ENCODE assay signal across 9 mouse cellular contexts in the genomic region with DNA sequence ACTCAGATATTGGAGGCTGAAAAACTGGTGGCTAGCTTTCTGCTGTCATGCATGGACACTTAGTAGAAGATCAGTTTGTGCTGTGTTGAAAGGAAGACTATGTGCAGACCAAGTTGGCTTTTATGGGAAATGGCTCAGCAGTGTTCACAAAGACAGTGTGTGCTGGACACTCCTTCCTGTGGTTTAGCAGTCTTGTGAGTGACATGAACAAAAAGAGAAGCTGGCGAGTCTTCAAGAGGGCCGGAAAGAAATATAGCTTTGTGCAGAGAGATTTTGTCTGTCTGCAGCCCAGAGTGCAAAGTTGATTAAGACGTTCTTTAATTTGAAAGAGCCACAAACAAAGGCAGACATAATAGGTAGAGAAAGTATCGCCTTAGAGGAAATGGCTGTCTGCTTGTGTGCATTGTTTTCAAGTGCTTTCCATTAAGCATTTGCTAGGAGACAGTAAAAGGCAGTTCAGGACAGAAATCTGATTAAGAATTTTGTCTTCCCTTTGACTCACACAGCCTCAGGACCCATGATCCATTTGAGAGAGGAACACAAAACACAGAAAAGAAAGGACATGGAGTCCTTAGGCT. TPM values are rescaled to one million over a fixed set of nuclear protein-coding genes. Genes with fewer than 3 reads are reported as not detected.
DNase-seq lines count a peak whose midpoint lies in the region; ATAC-seq lines count a peak whose summit lies in the region.
"Had no signal": no experiment of that assay in that cellular context is flagged by ENCODE, and none has a peak within 500 bp of the region (broad histone marks: within the 10 kb centered on the region; RNA-seq: fewer than 3 reads in every experiment).

No protein-coding gene starts in this region.

- H3K4me1 ChIP-seq in heart, embryonic 12.5 days (replicated peaks) = no peaks in the 10 kb centered on the region
- H3K4me1 ChIP-seq in midbrain, embryonic 14.5 days (ENCODE audit: control insufficient read depth, insufficient read depth, low read length) = no peaks in the 10 kb centered on the region
- no peaks in the 10 kb centered on the region for H3K4me1 ChIP-seq in midbrain, embryonic 15.5 days
- no peaks in the 10 kb centered on the region for H3K4me1 ChIP-seq in neural tube, embryonic 14.5 days (ENCODE audit: control insufficient read depth, insufficient read depth, low read length)

- 49% methylated on average over 4 of the region's 4 CpGs for WGBS in heart, embryonic 12.5 days
- 24% methylated on average over 4 of the region's 4 CpGs for WGBS in midbrain, embryonic 14.5 days
- 31% methylated on average over 4 of the region's 4 CpGs for WGBS in midbrain, embryonic 15.5 days
- WGBS in neural tube, embryonic 14.5 days = 32% methylated on average over 4 of the region's 4 CpGs

- no peak overlapping the region for H3K27ac ChIP-seq in heart, embryonic 12.5 days (ENCODE audit: poor library complexity, severe bottlenecking)
- H3K27ac ChIP-seq in midbrain, embryonic 14.5 days (replicated peaks; ENCODE audit: low read depth, low read length) = no peak overlapping the region
- H3K27ac ChIP-seq in midbrain, embryonic 15.5 days = no peak overlapping the region
- H3K27ac ChIP-seq in neural tube, embryonic 14.5 days (ENCODE audit: low read depth, low read length) = no peak overlapping the region

- H3K4me3 ChIP-seq in heart, embryonic 12.5 days = no peak overlapping the region
- H3K4me3 ChIP-seq in midbrain, embryonic 14.5 days (replicated peaks; ENCODE audit: low read depth, low read length) = no peak overlapping the region
- H3K4me3 ChIP-seq in midbrain, embryonic 15.5 days = no peak overlapping the region
- no peak overlapping the region for H3K4me3 ChIP-seq in neural tube, embryonic 14.5 days (ENCODE audit: low read depth, low read length)

- no peaks in the 10 kb centered on the region for H3K36me3 ChIP-seq in heart, embryonic 12.5 days
- H3K36me3 ChIP-seq in midbrain, embryonic 14.5 days (ENCODE audit: control insufficient read depth, insufficient read depth, low read length) = no peaks in the 10 kb centered on the region
- H3K36me3 ChIP-seq in midbrain, embryonic 15.5 days (replicated peaks) = no peaks in the 10 kb centered on the region
- no peaks in the 10 kb centered on the region for H3K36me3 ChIP-seq in neural tube, embryonic 14.5 days (ENCODE audit: control insufficient read depth, insufficient read depth, low read length)

- H3K9me3 ChIP-seq in heart, embryonic 12.5 days (replicated peaks) = no peaks in the 10 kb centered on the region
- H3K9me3 ChIP-seq in midbrain, embryonic 14.5 days (ENCODE audit: control insufficient read depth, low read length) = no peaks in the 10 kb centered on the region
- H3K9me3 ChIP-seq in midbrain, embryonic 15.5 days = no peaks in the 10 kb centered on the region
- H3K9me3 ChIP-seq in neural tube, embryonic 14.5 days (ENCODE audit: control insufficient read depth, low read length) = no peaks in the 10 kb centered on the region

- DNase-seq in heart, adult 18-20 months = peak; percentile 23 to 60
- peak; percentile 27 for DNase-seq in midbrain, embryonic 14.5 days
- no peak for DNase-seq in cerebellum, postnatal 4 days (ENCODE audit: low spot score in 2 of 2)
- DNase-seq in cerebellum, adult 11 months = no peak
- DNase-seq: kidney, postnatal 25 days had no signal

- H3K4me2 ChIP-seq in heart, embryonic 12.5 days = no peak overlapping the region
- H3K4me2 ChIP-seq in midbrain, embryonic 14.5 days (ENCODE audit: low read length) = no peak overlapping the region
- H3K4me2 ChIP-seq in midbrain, embryonic 15.5 days = no peak overlapping the region
- no peak overlapping the region for H3K4me2 ChIP-seq in neural tube, embryonic 14.5 days (ENCODE audit: low read depth, low read length)

- ATAC-seq in heart, embryonic 12.5 days (ENCODE audit: insufficient number of reproducible peaks, low FRiP score) = no peak
- no peak; the same call in 1 of the 2 replicates for ATAC-seq in midbrain, embryonic 14.5 days (ENCODE audit: low FRiP score, low TSS enrichment)
- ATAC-seq in midbrain, embryonic 15.5 days (replicated peaks) = no peak
- peak; percentile 83 for ATAC-seq in granulocyte monocyte progenitor cell, adult 5-6 weeks (replicated peaks; ENCODE audit: poor library complexity, severe bottlenecking)
- peak; percentile 44; the same call in 1 of the 2 replicates for ATAC-seq in neural tube, embryonic 14.5 days (ENCODE audit: low read depth)

- no peak overlapping the region for H3K9ac ChIP-seq in heart, embryonic 12.5 days
- H3K9ac ChIP-seq in midbrain, embryonic 14.5 days (replicated peaks; ENCODE audit: low read length) = no peak overlapping the region
- H3K9ac ChIP-seq in midbrain, embryonic 15.5 days = no peak overlapping the region
- no peak overlapping the region for H3K9ac ChIP-seq in neural tube, embryonic 14.5 days (replicated peaks; ENCODE audit: low read depth, low read length)

- H3K27me3 ChIP-seq in heart, embryonic 12.5 days (replicated peaks) = no peaks in the 10 kb centered on the region
- peaks cover 7% of the 10 kb centered on the region; the same call in 1 of the 2 replicates for H3K27me3 ChIP-seq in midbrain, embryonic 14.5 days (ENCODE audit: control insufficient read depth, insufficient read depth, low read length)
- H3K27me3 ChIP-seq in midbrain, embryonic 15.5 days (replicated peaks) = peaks cover 12% of the 10 kb centered on the region; the same call in 1 of the 2 replicates
- no peaks in the 10 kb centered on the region for H3K27me3 ChIP-seq in neural tube, embryonic 14.5 days (ENCODE audit: control insufficient read depth, insufficient read depth, low read length)

RNA-seq across cellular contexts. Expression of gene Tlr7, which starts 11.4 kb away (rescaled TPM):
- 1 to 10 TPM; 2.6 to 3.8 TPM for total RNA-seq in heart, adult 18-20 months (2021)
- 0.28 and 0.42 TPM in 2 replicates for polyA plus RNA-seq in heart, embryonic 12.5 days (2016; fragmentation: Nextera tagmentation; extraction: Ambion mirVana)
- polyA plus RNA-seq in midbrain, embryonic 14.5 days (2014; fragmentation: Nextera tagmentation; extraction: Ambion mirVana) = 0.07 and 0.84 TPM in 2 replicates
- 0.22 and 0.41 TPM in 2 replicates for polyA plus RNA-seq in midbrain, embryonic 15.5 days (2015; fragmentation: Nextera tagmentation; extraction: Ambion mirVana)
- total RNA-seq in granulocyte monocyte progenitor cell, adult 5-6 weeks (2014; fragmentation: Nextera tagmentation) = 0.77 and 2.1 TPM in 2 replicates
- total RNA-seq in granulocyte monocyte progenitor cell, adult 5-6 weeks (2017) = 0.78 and 1.3 TPM in 2 replicates
- 0.21 and 0.49 TPM in 2 replicates for polyA plus RNA-seq in neural tube, embryonic 14.5 days (2014; fragmentation: Nextera tagmentation; extraction: Ambion mirVana)

RNA-seq across cellular contexts. Expression of gene Tlr8, which starts 54.8 kb away (rescaled TPM):
- 1 to 10 TPM; 1.9 to 2.8 TPM for total RNA-seq in heart, adult 18-20 months (2021)
- polyA plus RNA-seq in heart, embryonic 12.5 days (2016; fragmentation: Nextera tagmentation; extraction: Ambion mirVana) = 0.12 and 0.27 TPM in 2 replicates
- polyA plus RNA-seq in midbrain, embryonic 14.5 days (2014; fragmentation: Nextera tagmentation; extraction: Ambion mirVana) = 0.07 TPM in 1 of 2 replicates, not detected in the other
- 0.15 TPM in 1 of 2 replicates, not detected in the other for polyA plus RNA-seq in midbrain, embryonic 15.5 days (2015; fragmentation: Nextera tagmentation; extraction: Ambion mirVana)
- 3.5 and 3.8 TPM in 2 replicates for total RNA-seq in granulocyte monocyte progenitor cell, adult 5-6 weeks (2014; fragmentation: Nextera tagmentation)
- 0.99 and 1.4 TPM in 2 replicates for total RNA-seq in granulocyte monocyte progenitor cell, adult 5-6 weeks (2017)
- 0.10 TPM in 1 of 2 replicates, not detected in the other for polyA plus RNA-seq in neural tube, embryonic 14.5 days (2014; fragmentation: Nextera tagmentation; extraction: Ambion mirVana)

Comparison
In these comparisons a context has a peak if more than half of its experiments do, and no peak if none do; other contexts are left out.
1. DNase-seq: peak in heart, adult 18-20 months (2 of 2) and midbrain, embryonic 14.5 days (single experiment); none in cerebellum, postnatal 4 days (0 of 2) and cerebellum, adult 11 months (single experiment).
2. ATAC-seq: peak in granulocyte monocyte progenitor cell, adult 5-6 weeks (single experiment) and neural tube, embryonic 14.5 days (single experiment); none in heart, embryonic 12.5 days (single experiment), midbrain, embryonic 14.5 days (single experiment) and midbrain, embryonic 15.5 days (single experiment).